Mouse (Mus musculus): ENCODE measurements around the gene Slc22a20. TPM values are rescaled to one million over a fixed set of nuclear protein-coding genes. Genes with fewer than 3 reads are reported as not detected.

Gene Slc22a20
- polyA plus RNA-seq, 1 experiment = 0.80 TPM

DNA sequence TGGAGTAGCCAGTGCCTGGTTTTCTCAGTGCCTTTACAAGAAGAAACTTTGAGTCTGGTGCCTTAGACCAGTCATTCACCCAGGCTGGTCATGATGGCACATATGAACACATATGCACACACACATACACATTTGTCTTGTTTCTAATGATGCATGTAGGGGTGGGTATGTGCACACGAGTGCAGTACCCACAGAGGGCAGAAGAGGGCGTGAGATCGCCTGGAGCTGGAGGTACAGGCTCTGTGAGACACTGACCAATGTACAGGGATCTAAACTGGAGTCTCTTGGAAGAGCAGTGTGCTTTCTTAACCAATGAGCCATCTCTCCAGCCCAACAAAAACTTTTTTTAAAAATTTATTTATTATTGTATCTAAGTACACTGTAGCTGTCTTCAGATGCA lies 12.2 kb upstream of the Slc22a20 start:
- H3K4me1 ChIP-seq (ENCODE audit: control insufficient read depth, insufficient read depth, low read length) = peaks cover 5% of the 10 kb centered on the region
- H3K4me3 ChIP-seq (replicated peaks; ENCODE audit: control insufficient read depth, low read depth, low read length) = no peak overlapping the region
- no peak overlapping the region for H3K27ac ChIP-seq (ENCODE audit: control insufficient read depth, insufficient read depth, low read depth, low read length, poor library complexity)
- 91% methylated on average over 3 of the region's 3 CpGs for WGBS
- TF ChIP-seq POLR2A (IDR thresholded peaks at IDR 0.05; ENCODE audit: borderline replicate concordance, control insufficient read depth, low read depth, low read length) = no peak
- peak; percentile 31; the same call in 1 of the 2 replicates for TF ChIP-seq CTCF (IDR thresholded peaks at IDR 0.05; ENCODE audit: control insufficient read depth, insufficient read depth, low read length)

DNA sequence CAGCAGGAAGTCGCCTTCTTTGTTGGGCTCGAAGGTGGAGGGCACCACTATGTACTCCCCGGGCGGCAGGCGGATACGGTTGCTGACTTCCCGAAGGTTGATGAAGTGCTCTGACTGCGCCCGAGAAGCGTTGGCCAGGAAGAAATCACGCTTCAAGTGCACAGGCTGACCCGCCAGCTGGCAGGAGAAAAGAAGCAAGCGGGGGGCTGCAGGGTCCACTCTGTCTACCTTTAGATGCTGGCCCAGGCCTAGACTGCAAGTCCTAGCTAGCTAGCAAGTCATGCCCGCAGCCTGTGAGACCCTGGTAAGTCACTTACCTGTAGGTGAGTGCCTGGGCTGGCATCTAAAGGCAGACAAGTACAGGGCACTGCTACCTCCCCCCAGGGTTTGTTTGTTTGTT lies 8.8 kb upstream of the Slc22a20 start:
- Histone ChIP-seq H3K4me1 (ENCODE audit: control insufficient read depth, insufficient read depth, low read length) (peaks cover 14% of the 10 kb centered on the region), H3K4me3 (replicated peaks; ENCODE audit: control insufficient read depth, low read depth, low read length) (no peak overlapping the region), H3K27ac (ENCODE audit: control insufficient read depth, insufficient read depth, low read depth, low read length, poor library complexity) (no peak overlapping the region)
- 93% methylated on average over 14 of the region's 14 CpGs for WGBS
- TF ChIP-seq CTCF (IDR thresholded peaks at IDR 0.05; ENCODE audit: control insufficient read depth, insufficient read depth, low read length) (no peak), POLR2A (IDR thresholded peaks at IDR 0.05; ENCODE audit: borderline replicate concordance, control insufficient read depth, low read depth, low read length) (no peak)

DNA sequence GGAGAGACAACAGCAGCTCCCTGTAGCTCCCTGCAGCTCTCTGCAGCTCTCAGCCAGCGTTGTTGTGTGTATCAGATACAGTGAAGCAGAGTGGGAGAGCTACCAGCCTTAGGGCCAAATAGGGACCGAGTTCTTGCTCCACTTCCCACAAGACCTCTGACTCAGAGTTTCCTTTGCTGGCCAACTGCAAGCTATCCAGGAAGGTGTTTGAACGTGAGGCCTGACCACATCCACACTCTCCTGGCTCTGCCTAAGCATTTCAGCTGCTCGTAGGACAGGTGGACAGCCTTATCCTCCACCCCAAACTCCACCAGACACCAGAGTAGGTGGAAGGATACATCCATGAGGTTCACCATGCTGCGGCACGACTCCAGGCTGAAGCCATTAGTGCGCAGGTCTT lies 6.1 kb upstream of the Slc22a20 start:
- no peak for TF ChIP-seq CTCF (IDR thresholded peaks at IDR 0.05; ENCODE audit: control insufficient read depth, insufficient read depth, low read length)
- no peak for TF ChIP-seq POLR2A (IDR thresholded peaks at IDR 0.05; ENCODE audit: borderline replicate concordance, control insufficient read depth, low read depth, low read length)
- Histone ChIP-seq H3K27ac (ENCODE audit: control insufficient read depth, insufficient read depth, low read depth, low read length, poor library complexity) (peak overlapping the region; percentile 90), H3K4me3 (replicated peaks; ENCODE audit: control insufficient read depth, low read depth, low read length) (peak overlapping the region; percentile 20), H3K4me1 (ENCODE audit: control insufficient read depth, insufficient read depth, low read length) (peaks cover 16% of the 10 kb centered on the region)
- 44% methylated on average over 7 of the region's 7 CpGs for WGBS

DNA sequence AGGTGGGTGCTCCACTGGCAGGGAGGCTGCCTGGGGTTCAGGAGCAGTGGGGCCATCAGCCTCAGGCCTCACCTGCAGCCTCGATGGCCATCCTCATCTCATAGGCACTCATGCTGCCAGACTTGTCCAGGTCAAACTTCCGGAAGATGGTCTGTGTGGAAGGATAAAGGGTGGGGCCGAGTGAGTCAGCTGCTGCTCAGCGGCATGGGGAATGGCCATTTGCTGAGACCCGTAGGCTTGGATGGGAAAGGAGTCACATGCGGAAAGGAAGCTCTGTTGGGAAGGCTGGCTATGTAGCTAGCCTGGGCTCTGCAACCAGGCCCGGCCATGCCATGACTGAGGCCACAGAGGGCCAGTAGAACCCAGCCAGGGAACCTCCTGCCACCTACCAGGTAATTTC lies 5.5 kb upstream of the Slc22a20 start:
- peak overlapping the region; percentile 35 for H3K4me3 ChIP-seq (replicated peaks; ENCODE audit: control insufficient read depth, low read depth, low read length)
- 66% methylated on average over 7 of the region's 7 CpGs for WGBS
- H3K4me1 ChIP-seq (ENCODE audit: control insufficient read depth, insufficient read depth, low read length) = peaks cover 16% of the 10 kb centered on the region
- H3K27ac ChIP-seq (ENCODE audit: control insufficient read depth, insufficient read depth, low read depth, low read length, poor library complexity) = peak overlapping the region; percentile 90
- TF ChIP-seq CTCF (IDR thresholded peaks at IDR 0.05; ENCODE audit: control insufficient read depth, insufficient read depth, low read length) (no peak), POLR2A (IDR thresholded peaks at IDR 0.05; ENCODE audit: borderline replicate concordance, control insufficient read depth, low read depth, low read length) (no peak)

DNA sequence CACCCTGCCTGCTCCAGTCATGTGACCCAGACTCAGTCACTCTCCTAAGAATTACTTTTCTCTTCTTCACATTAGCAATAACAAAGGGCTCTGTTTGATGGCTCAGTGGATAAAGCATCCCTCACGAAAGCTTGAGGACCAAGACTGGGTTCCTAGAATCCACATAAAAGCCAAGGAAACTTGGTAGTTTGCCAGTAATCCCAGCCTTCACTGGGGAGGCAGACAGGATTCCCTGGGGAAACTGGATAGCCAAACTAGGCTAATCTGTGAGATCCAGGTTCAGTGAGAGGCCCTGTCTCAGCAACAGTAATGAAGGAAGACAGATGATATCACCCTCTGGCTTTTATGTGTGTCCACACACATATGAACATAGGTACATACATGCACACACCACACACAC lies 5.0 kb upstream of the Slc22a20 start:
- Histone ChIP-seq H3K4me3 (replicated peaks; ENCODE audit: control insufficient read depth, low read depth, low read length) (no peak overlapping the region), H3K4me1 (ENCODE audit: control insufficient read depth, insufficient read depth, low read length) (peaks cover 16% of the 10 kb centered on the region), H3K27ac (ENCODE audit: control insufficient read depth, insufficient read depth, low read depth, low read length, poor library complexity) (no peak overlapping the region)
- no peak for TF ChIP-seq CTCF (IDR thresholded peaks at IDR 0.05; ENCODE audit: control insufficient read depth, insufficient read depth, low read length)
- TF ChIP-seq POLR2A (IDR thresholded peaks at IDR 0.05; ENCODE audit: borderline replicate concordance, control insufficient read depth, low read depth, low read length) = no peak
- WGBS = 85% methylated on average over 1 of the region's 1 CpGs

DNA sequence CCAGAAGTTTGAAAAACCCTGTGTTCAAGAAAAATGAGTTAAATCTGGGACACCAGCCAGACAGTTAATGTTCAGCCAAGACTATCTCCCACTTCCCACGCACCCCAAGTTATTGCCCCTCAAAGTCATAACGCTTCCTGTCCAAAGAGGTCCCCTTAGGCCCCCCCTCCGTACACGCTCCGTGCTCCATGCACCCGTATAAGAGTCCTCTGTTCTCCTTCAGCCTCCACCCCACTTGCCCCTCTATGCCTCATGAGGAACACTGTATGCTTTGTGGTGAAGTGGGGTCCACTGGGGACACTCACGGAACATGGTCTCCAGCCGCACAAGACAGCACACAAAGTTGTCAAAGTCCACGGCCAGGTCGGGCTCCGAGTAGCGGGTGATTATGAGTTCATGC lies 4.1 kb upstream of the Slc22a20 start:
- TF ChIP-seq CTCF (IDR thresholded peaks at IDR 0.05; ENCODE audit: control insufficient read depth, insufficient read depth, low read length) = no peak
- WGBS = 85% methylated on average over 12 of the region's 12 CpGs
- Histone ChIP-seq H3K4me1 (ENCODE audit: control insufficient read depth, insufficient read depth, low read length) (peaks cover 15% of the 10 kb centered on the region), H3K4me3 (replicated peaks; ENCODE audit: control insufficient read depth, low read depth, low read length) (no peak overlapping the region), H3K27ac (ENCODE audit: control insufficient read depth, insufficient read depth, low read depth, low read length, poor library complexity) (peak overlapping the region; percentile 38; the same call in 1 of the 2 replicates)

DNA sequence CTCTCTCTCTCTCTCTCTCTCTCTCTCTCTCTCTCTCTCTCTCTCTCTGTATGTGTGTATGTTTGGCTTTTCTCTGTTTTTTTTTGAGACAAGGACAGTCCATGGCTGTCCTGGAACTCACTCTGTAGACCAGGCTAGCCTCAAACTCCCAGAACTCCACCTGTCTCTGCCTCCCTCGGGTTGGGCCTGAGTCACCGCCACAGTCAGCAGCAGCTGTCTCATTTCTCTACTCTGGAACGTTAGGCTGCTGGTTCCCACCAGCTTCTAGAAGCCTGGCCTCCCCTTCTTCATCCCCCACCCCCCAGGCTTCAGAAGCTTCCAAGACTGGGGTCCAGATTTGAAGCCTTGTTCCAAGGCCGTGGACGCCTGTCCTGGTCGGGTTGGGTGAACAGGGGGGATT lies 3.6 kb upstream of the Slc22a20 start:
- peak overlapping the region; percentile 38; the same call in 1 of the 2 replicates for H3K27ac ChIP-seq (ENCODE audit: control insufficient read depth, insufficient read depth, low read depth, low read length, poor library complexity)
- TF ChIP-seq CTCF (IDR thresholded peaks at IDR 0.05; ENCODE audit: control insufficient read depth, insufficient read depth, low read length) (no peak), POLR2A (IDR thresholded peaks at IDR 0.05; ENCODE audit: borderline replicate concordance, control insufficient read depth, low read depth, low read length) (no peak)
- WGBS = 55% methylated on average over 6 of the region's 6 CpGs
- H3K4me1 ChIP-seq (ENCODE audit: control insufficient read depth, insufficient read depth, low read length) = peaks cover 15% of the 10 kb centered on the region
- no peak overlapping the region for H3K4me3 ChIP-seq (replicated peaks; ENCODE audit: control insufficient read depth, low read depth, low read length)

DNA sequence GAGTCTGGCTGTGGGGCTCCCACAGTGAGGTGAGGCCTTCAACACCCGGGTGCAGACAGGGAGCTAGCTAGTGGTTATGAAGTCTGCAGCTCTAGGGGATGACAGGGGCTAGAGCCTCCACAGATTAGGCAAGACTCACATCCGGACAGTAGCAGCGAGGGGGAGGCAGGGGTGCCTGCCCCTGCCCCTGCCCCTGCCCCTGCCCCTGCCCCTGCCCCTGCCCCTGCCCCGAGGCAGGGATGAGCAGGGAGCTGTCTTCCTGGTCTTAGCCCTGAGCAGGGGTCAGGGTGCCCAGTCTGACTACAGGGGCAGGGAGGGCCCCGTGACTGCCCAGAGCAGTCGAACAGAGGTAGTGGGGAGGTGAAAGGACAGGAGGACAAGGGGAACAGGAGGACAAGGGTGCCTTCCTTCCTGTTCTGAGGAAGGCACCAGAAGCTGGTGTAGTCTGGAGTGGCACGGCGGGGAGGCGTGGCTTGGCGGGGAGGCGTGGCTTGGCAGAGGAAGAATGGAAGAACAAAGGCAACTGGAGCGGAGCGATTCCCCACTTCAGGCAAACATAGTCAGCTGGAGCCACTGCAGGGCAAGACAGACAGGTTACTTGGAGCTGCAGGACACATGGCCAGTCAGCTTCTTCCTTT lies 3.0 kb upstream of the Slc22a20 start:
- peaks cover 15% of the 10 kb centered on the region for H3K4me1 ChIP-seq (ENCODE audit: control insufficient read depth, insufficient read depth, low read length)
- WGBS = 7% methylated on average over 13 of the region's 13 CpGs
- TF ChIP-seq POLR2A (IDR thresholded peaks at IDR 0.05; ENCODE audit: borderline replicate concordance, control insufficient read depth, low read depth, low read length) (peak; percentile 39; the same call in 1 of the 2 replicates), CTCF (IDR thresholded peaks at IDR 0.05; ENCODE audit: control insufficient read depth, insufficient read depth, low read length) (no peak)
- H3K4me3 ChIP-seq (replicated peaks; ENCODE audit: control insufficient read depth, low read depth, low read length) = peak overlapping the region; percentile 49
- H3K27ac ChIP-seq (ENCODE audit: control insufficient read depth, insufficient read depth, low read depth, low read length, poor library complexity) = peak overlapping the region; percentile 85
